Mouse (Mus musculus) ES-E14 (cell line): ENCODE measurements around the gene Faap20.

ENCODE experiments used
- CHD2 ChIP-seq: IDR thresholded peaks from 2 replicates; pipeline ENCODE4 v1.6.1; 2014; ENCODE audit warnings: mild to moderate bottlenecking, low read depth, low read length, inconsistent platforms
- HCFC1 ChIP-seq: IDR thresholded peaks from 2 replicates; pipeline ENCODE4 v1.6.1; 2012; ENCODE audit warnings: low read length, inconsistent platforms, borderline replicate concordance; ENCODE audit not compliant: insufficient read depth
- MAFK ChIP-seq: IDR thresholded peaks from 2 replicates; pipeline ENCODE4 v1.6.1; 2014; ENCODE audit warnings: mild to moderate bottlenecking, low read depth, low read length, inconsistent platforms; ENCODE audit not compliant: insufficient read depth

DNA sequence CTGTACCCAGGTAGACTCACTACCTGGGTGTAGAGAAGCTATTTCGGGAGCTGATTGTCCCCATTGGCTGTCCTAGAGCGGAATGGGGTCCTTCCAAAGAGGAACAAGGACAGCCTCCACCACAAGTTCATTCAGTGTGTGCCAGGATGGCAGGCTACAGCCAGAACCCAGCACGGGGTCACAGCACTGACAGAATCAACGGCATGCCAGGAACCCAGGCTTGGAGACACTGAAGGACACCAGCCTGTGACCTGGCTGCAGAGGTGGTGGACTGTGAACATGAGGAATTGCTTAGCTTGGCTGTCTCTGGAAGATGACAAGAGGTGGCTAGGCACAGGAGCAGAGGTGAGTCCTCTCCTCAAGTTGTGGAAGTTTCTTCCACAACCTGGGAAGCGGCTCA, 7.3 kb upstream of the Faap20 start:
- TF ChIP-seq HCFC1 (no peak), CHD2 (no peak), MAFK (no peak)
